7 mouse cellular contexts compared by ENCODE assay signal in genomic region chr1:65187074-65187430, GRCm38 (mm10). TPM values are rescaled to one million over a fixed set of nuclear protein-coding genes. Genes with fewer than 3 reads are reported as not detected.
DNase-seq lines count a peak whose midpoint lies in the region; ATAC-seq and TF ChIP-seq lines count a peak whose summit lies in the region.

No protein-coding gene starts in this region.

- no peak for ATAC-seq in lung, postnatal 0 days
- no peak; the same call in 1 of the 2 replicates for ATAC-seq in embryonic facial prominence, embryonic 14.5 days (ENCODE audit: low read depth)

- no peak for TF ChIP-seq CTCF in lung, postnatal 0 days (IDR thresholded peaks at IDR 0.05)
- no peak for TF ChIP-seq CTCF in small intestine, adult 2 months (IDR thresholded peaks at IDR 0.05; ENCODE audit: extremely low read depth, insufficient read length, insufficient replicate concordance, low read depth, low read length)

- H3K9me3 ChIP-seq in lung, postnatal 0 days (ENCODE audit: low read length), result no peaks in the 10 kb centered on the region
- no peaks in the 10 kb centered on the region for H3K9me3 ChIP-seq in embryonic facial prominence, embryonic 14.5 days (ENCODE audit: control insufficient read depth, low read length)
- H3K9me3 ChIP-seq in limb, embryonic 10.5 days (replicated peaks), result no peaks in the 10 kb centered on the region

- under 1% methylated on average over 6 of the region's 6 CpGs for WGBS in lung, postnatal 0 days
- WGBS in embryonic facial prominence, embryonic 14.5 days, result 0% methylated on average over 6 of the region's 6 CpGs
- WGBS in limb, embryonic 10.5 days, result under 1% methylated on average over 6 of the region's 6 CpGs
- WGBS in small intestine, adult 2 months, result 0% methylated on average over 6 of the region's 6 CpGs

- peak overlapping the region; percentile 89 for H3K4me3 ChIP-seq in lung, postnatal 0 days (ENCODE audit: low read depth, low read length)
- peak overlapping the region; percentile 93 for H3K4me3 ChIP-seq in embryonic facial prominence, embryonic 14.5 days (ENCODE audit: low read depth, low read length)
- H3K4me3 ChIP-seq in limb, embryonic 10.5 days, result peak overlapping the region; percentile 97
- H3K4me3 ChIP-seq in small intestine, adult 2 months (ENCODE audit: low read depth, low read length), result peak overlapping the region; percentile 97

- peak overlapping the region; percentile 72 for H3K9ac ChIP-seq in lung, postnatal 0 days (replicated peaks; ENCODE audit: low read depth)
- H3K9ac ChIP-seq in embryonic facial prominence, embryonic 14.5 days (ENCODE audit: low read depth, low read length), result peak overlapping the region; percentile 96

- H3K36me3 ChIP-seq in lung, postnatal 0 days (ENCODE audit: insufficient read depth, low read length), result no peaks in the 10 kb centered on the region
- peaks cover 8% of the 10 kb centered on the region for H3K36me3 ChIP-seq in embryonic facial prominence, embryonic 14.5 days (ENCODE audit: control insufficient read depth, insufficient read depth, low read length)
- peaks cover 4% of the 10 kb centered on the region for H3K36me3 ChIP-seq in limb, embryonic 10.5 days
- peaks cover 3% of the 10 kb centered on the region; the same call in 1 of the 2 replicates for H3K36me3 ChIP-seq in small intestine, adult 2 months (ENCODE audit: control insufficient read depth, insufficient read depth, low read length)

- no peak for TF ChIP-seq POLR2A in small intestine, adult 2 months (IDR thresholded peaks at IDR 0.05; ENCODE audit: low read depth, low read length)

- H3K27ac ChIP-seq in lung, postnatal 0 days (ENCODE audit: low read length), result peak overlapping the region; percentile 91
- H3K27ac ChIP-seq in embryonic facial prominence, embryonic 14.5 days (replicated peaks; ENCODE audit: low read depth, low read length), result peak overlapping the region; percentile 88
- peak overlapping the region; percentile 90 for H3K27ac ChIP-seq in limb, embryonic 10.5 days
- no peak overlapping the region; the same call in 1 of the 2 replicates for H3K27ac ChIP-seq in small intestine, adult 2 months (ENCODE audit: insufficient read depth, low read depth, low read length)

- DNase-seq in lung, postnatal 0 days (ENCODE audit: low spot score), result no peak
- no peak for DNase-seq in lung, postnatal 36 days
- DNase-seq in embryonic facial prominence, embryonic 14.5 days (ENCODE audit: low spot score), result no peak
- no peak for DNase-seq in limb, embryonic 10.5 days (ENCODE audit: low spot score)
- no peak for DNase-seq in adipocyte (ENCODE audit: low spot score)
- DNase-seq in adrenal gland, postnatal 25 days, result no peak

- H3K4me2 ChIP-seq in lung, postnatal 0 days (replicated peaks; ENCODE audit: low read depth, low read length), result peak overlapping the region; percentile 70
- peak overlapping the region; percentile 85 for H3K4me2 ChIP-seq in embryonic facial prominence, embryonic 14.5 days (ENCODE audit: low read depth, low read length)

- TF ChIP-seq EP300 in lung, postnatal 0 days (IDR thresholded peaks at IDR 0.05), result no peak

- no peaks in the 10 kb centered on the region for H3K27me3 ChIP-seq in lung, postnatal 0 days (replicated peaks; ENCODE audit: insufficient read depth, low read length)
- no peaks in the 10 kb centered on the region for H3K27me3 ChIP-seq in embryonic facial prominence, embryonic 14.5 days (replicated peaks; ENCODE audit: control insufficient read depth, insufficient read depth, low read length)
- H3K27me3 ChIP-seq in limb, embryonic 10.5 days (ENCODE audit: low read depth, poor library complexity, severe bottlenecking), result no peaks in the 10 kb centered on the region
- H3K27me3 ChIP-seq in small intestine, adult 2 months (ENCODE audit: control insufficient read depth, insufficient read depth, low read length), result no peaks in the 10 kb centered on the region; the same call in 1 of the 2 replicates

- H3K4me1 ChIP-seq in lung, postnatal 0 days (ENCODE audit: insufficient read depth, low read depth, low read length), result peaks cover 7% of the 10 kb centered on the region; the same call in 1 of the 2 replicates
- peaks cover 7% of the 10 kb centered on the region; the same call in 1 of the 2 replicates for H3K4me1 ChIP-seq in embryonic facial prominence, embryonic 14.5 days (ENCODE audit: control insufficient read depth, insufficient read depth, low read length)
- peaks cover 17% of the 10 kb centered on the region for H3K4me1 ChIP-seq in limb, embryonic 10.5 days
- H3K4me1 ChIP-seq in small intestine, adult 2 months (ENCODE audit: control insufficient read depth, insufficient read depth, insufficient read length, low read length), result 0 out of 2 replicates have a peak, but pooled peaks cover 3% of the 10 kb centered on the region

RNA-seq across cellular contexts. Expression of gene Pikfyve, which starts 0.6 kb away (rescaled TPM):
- 6.4 and 6.9 TPM in 2 replicates for polyA plus RNA-seq in lung, postnatal 0 days (2015; fragmentation: Nextera tagmentation; extraction: Ambion mirVana)
- 14.8 and 14.9 TPM in 2 replicates for polyA plus RNA-seq in embryonic facial prominence, embryonic 14.5 days (2014; fragmentation: Nextera tagmentation; extraction: Ambion mirVana)
- polyA plus RNA-seq in limb, embryonic 10.5 days (2016; fragmentation: Nextera tagmentation; extraction: Ambion mirVana), result 13.1 and 13.2 TPM in 2 replicates
- polyA plus RNA-seq in small intestine, adult 2 months (2012; rRNA removed), result 1.4 and 1.8 TPM in 2 replicates
- 33.8 and 36.8 TPM in 2 replicates for total RNA-seq in adrenal gland, postnatal 25 days (2021)

RNA-seq across cellular contexts. Expression of gene Idh1, which starts 0.8 kb away (rescaled TPM):
- polyA plus RNA-seq in lung, postnatal 0 days (2015; fragmentation: Nextera tagmentation; extraction: Ambion mirVana), result 141 and 143 TPM in 2 replicates
- 145 and 165 TPM in 2 replicates for polyA plus RNA-seq in embryonic facial prominence, embryonic 14.5 days (2014; fragmentation: Nextera tagmentation; extraction: Ambion mirVana)
- 147 and 173 TPM in 2 replicates for polyA plus RNA-seq in limb, embryonic 10.5 days (2016; fragmentation: Nextera tagmentation; extraction: Ambion mirVana)
- 27.7 and 35.1 TPM in 2 replicates for polyA plus RNA-seq in small intestine, adult 2 months (2012; rRNA removed)
- total RNA-seq in adrenal gland, postnatal 25 days (2021), result 698 and 945 TPM in 2 replicates
